In the genomic region with DNA sequence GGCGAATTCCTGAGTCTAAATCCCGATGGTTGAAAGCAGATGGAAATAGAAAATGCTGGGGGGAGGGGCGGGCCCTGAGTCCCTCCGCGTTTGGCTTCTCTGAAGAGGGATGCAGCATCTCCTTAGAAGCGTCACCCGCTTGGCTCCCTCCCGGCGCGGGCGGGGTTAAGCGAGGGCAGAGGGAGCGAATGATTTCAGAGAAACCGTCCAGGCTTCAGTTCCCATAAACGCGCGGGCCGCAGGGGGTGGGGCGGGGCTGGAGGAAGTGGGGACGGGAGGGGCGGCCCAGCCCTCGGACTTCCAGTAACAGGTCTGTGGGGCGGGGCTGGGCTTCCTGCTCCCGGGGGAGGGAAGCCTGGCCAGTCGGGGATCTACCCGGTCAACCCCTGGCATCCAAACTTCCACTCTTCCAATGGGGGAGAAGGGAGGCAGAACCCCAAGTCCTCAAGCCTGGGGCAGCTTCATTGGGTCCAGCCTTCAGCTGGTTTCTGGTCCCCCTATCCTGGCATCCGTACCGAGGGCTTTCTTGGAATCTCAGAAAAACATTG, we compare ENCODE assay signal across 9 mouse cellular contexts. TPM values are rescaled to one million over a fixed set of nuclear protein-coding genes. Genes with fewer than 3 reads are reported as not detected.
DNase-seq lines count a peak whose midpoint lies in the region; ATAC-seq and TF ChIP-seq lines count a peak whose summit lies in the region.
"Had no signal": no experiment of that assay in that cellular context is flagged by ENCODE, and none has a peak within 500 bp of the region (broad histone marks: within the 10 kb centered on the region; RNA-seq: fewer than 3 reads in every experiment).

No protein-coding gene starts in this region.

- H3K4me3 ChIP-seq in hindbrain, embryonic 12.5 days = peak overlapping the region; percentile 36
- peak overlapping the region; percentile 44 for H3K4me3 ChIP-seq in left cerebral cortex, adult 2 months
- H3K4me3 ChIP-seq in macrophage (ENCODE audit: inconsistent target) = peak overlapping the region; percentile 59

- intact Hi-C loops in left cerebral cortex, adult 2 months (cut with DNase I) = no loop called here

- peak overlapping the region; percentile 64 for H3K4me2 ChIP-seq in hindbrain, embryonic 12.5 days (replicated peaks)

- H3K4me1 ChIP-seq in hindbrain, embryonic 12.5 days = peaks cover 24% of the 10 kb centered on the region

- peaks cover 45% of the 10 kb centered on the region; the same call in 1 of the 2 replicates for H3K79me2 ChIP-seq in macrophage (ENCODE audit: inconsistent target)

- peaks cover 79% of the 10 kb centered on the region for H3K27me3 ChIP-seq in hindbrain, embryonic 12.5 days

- 0 out of 2 replicates have a peak, but pooled peaks cover 4% of the 10 kb centered on the region for H3K9me3 ChIP-seq in hindbrain, embryonic 12.5 days (replicated peaks)

- peak; percentile 96 for DNase-seq in ES-CJ7 (ENCODE audit: low read depth, low spot score)
- peak; percentile 52 to 80 for DNase-seq in adrenal gland, postnatal 4 days (ENCODE audit: low spot score in 2 of 2)
- peak; percentile 24 to 29 for DNase-seq in frontal cortex, postnatal 14 days (ENCODE audit: low spot score in 2 of 2)
- DNase-seq in left cerebral cortex, adult 2 months (ENCODE audit: extremely low spot score in 1 of 2, low spot score in 2 of 2) = peak; percentile 31 to 38
- peak; percentile 35 to 41 for DNase-seq in right cerebral cortex, adult 2 months (ENCODE audit: low spot score in 2 of 2)
- peak; percentile 85 for DNase-seq in urinary bladder, postnatal 25 days (ENCODE audit: low spot score)

- under 1% methylated on average over 28 of the region's 28 CpGs for WGBS in hindbrain, embryonic 12.5 days
- WGBS in macrophage (ENCODE audit: missing documents) = 1% methylated on average over 28 of the region's 28 CpGs

- no peaks in the 10 kb centered on the region for H3K36me3 ChIP-seq in hindbrain, embryonic 12.5 days
- H3K36me3 ChIP-seq in macrophage (ENCODE audit: inconsistent target) = peaks cover 41% of the 10 kb centered on the region

- H3K27ac ChIP-seq in hindbrain, embryonic 12.5 days = no peak overlapping the region
- no peak overlapping the region for H3K27ac ChIP-seq in left cerebral cortex, adult 2 months
- H3K27ac ChIP-seq in macrophage = peak overlapping the region; percentile 89

- H3K9ac ChIP-seq in hindbrain, embryonic 12.5 days = peak overlapping the region; percentile 45

- no peak for TF ChIP-seq CTCF in left cerebral cortex, adult 2 months (IDR thresholded peaks at IDR 0.05)

- peak; percentile 55 for ATAC-seq in hindbrain, embryonic 12.5 days (ENCODE audit: low FRiP score)

RNA-seq across cellular contexts. Expression of a gene that starts 6.3 kb away (rescaled TPM):
- 10 to 100 TPM in 1 of 2 experiments, 1 to 10 TPM in 1; 9.6 to 11.5 TPM for total RNA-seq in adrenal gland, postnatal 4 days (2021)
- 1.1 and 2.1 TPM in 2 replicates for polyA plus RNA-seq in hindbrain, embryonic 12.5 days (2016; fragmentation: Nextera tagmentation; extraction: Ambion mirVana)
- total RNA-seq in left cerebral cortex, adult 2 months (2021) = under 1 TPM; 0.56 to 0.77 TPM
- total RNA-seq in macrophage (2018; cell fraction: chromatin; rRNA removed) = 100 to 1,000 TPM in 19 of 26 experiments, 10 to 100 TPM in 7; 42.2 to 379 (median 140) TPM
- total RNA-seq in macrophage (2018; cell fraction: cytosol; rRNA removed) = 100 to 1,000 TPM in 3 of 26 experiments, 10 to 100 TPM in 23; 34.3 to 219 (median 64.3) TPM
- total RNA-seq in macrophage (2018; cell fraction: nucleus; rRNA removed) = 100 to 1,000 TPM in 12 of 26 experiments, 10 to 100 TPM in 14; 38.6 to 381 (median 86.0) TPM
- polyA plus RNA-seq in macrophage (2018) = 11.2 to 30.9 TPM (median 23.0 TPM) in 3 replicates

RNA-seq across cellular contexts. Expression of a gene that starts 19.7 kb away (rescaled TPM):
- 1 to 10 TPM in 1 of 2 experiments, under 1 TPM in 1; 0.68 to 1.0 TPM for total RNA-seq in adrenal gland, postnatal 4 days (2021)
- polyA plus RNA-seq in hindbrain, embryonic 12.5 days (2016; fragmentation: Nextera tagmentation; extraction: Ambion mirVana) = 1.0 and 1.3 TPM in 2 replicates
- not detected for total RNA-seq in left cerebral cortex, adult 2 months (2021)
- total RNA-seq in macrophage (2018; cell fraction: chromatin; rRNA removed) = not detected
- not detected for total RNA-seq in macrophage (2018; cell fraction: cytosol; rRNA removed)
- total RNA-seq in macrophage (2018; cell fraction: nucleus; rRNA removed) = 1 to 10 TPM in 1 of 26 experiments, not detected in 25; 1.5 TPM
- polyA plus RNA-seq in macrophage (2018) = not detected in 3 replicates
- total RNA-seq: left cerebral cortex, adult 8-10 months had no signal

RNA-seq across cellular contexts. Expression of a gene that starts 35.5 kb away (rescaled TPM):
- total RNA-seq in adrenal gland, postnatal 4 days (2021) = not detected
- 1.1 and 1.7 TPM in 2 replicates for polyA plus RNA-seq in hindbrain, embryonic 12.5 days (2016; fragmentation: Nextera tagmentation; extraction: Ambion mirVana)
- total RNA-seq in left cerebral cortex, adult 2 months (2021) = 1 to 10 TPM; 1.7 to 2.2 TPM
- 1 to 10 TPM in 1 of 26 experiments, under 1 TPM in 3, not detected in 22; 0.53 to 1.4 (median 0.89) TPM for total RNA-seq in macrophage (2018; cell fraction: chromatin; rRNA removed)
- under 1 TPM in 2 of 26 experiments, not detected in 24; 0.11 to 0.14 TPM for total RNA-seq in macrophage (2018; cell fraction: cytosol; rRNA removed)
- total RNA-seq in macrophage (2018; cell fraction: nucleus; rRNA removed) = under 1 TPM in 5 of 26 experiments, not detected in 21; 0.54 to 0.77 (median 0.65) TPM
- not detected in 3 replicates for polyA plus RNA-seq in macrophage (2018)

RNA-seq across cellular contexts. Expression of a gene that starts 44.8 kb away (rescaled TPM):
- total RNA-seq in adrenal gland, postnatal 4 days (2021) = under 1 TPM in 1 of 2 experiments, not detected in 1; 0.20 TPM
- polyA plus RNA-seq in hindbrain, embryonic 12.5 days (2016; fragmentation: Nextera tagmentation; extraction: Ambion mirVana) = not detected in 2 replicates
- total RNA-seq in left cerebral cortex, adult 2 months (2021) = not detected
- total RNA-seq in macrophage (2018; cell fraction: chromatin; rRNA removed) = 10 to 100 TPM in 1 of 26 experiments, 1 to 10 TPM in 25; 2.7 to 11.9 (median 5.6) TPM
- 1 to 10 TPM in 1 of 26 experiments, under 1 TPM in 25; 0.20 to 1.1 (median 0.32) TPM for total RNA-seq in macrophage (2018; cell fraction: cytosol; rRNA removed)
- total RNA-seq in macrophage (2018; cell fraction: nucleus; rRNA removed) = 1 to 10 TPM; 1.7 to 7.0 (median 3.7) TPM
- polyA plus RNA-seq in macrophage (2018) = 0.18 to 0.82 TPM (median 0.22 TPM) in 3 replicates
- total RNA-seq: left cerebral cortex, adult 8-10 months had no signal

RNA-seq across cellular contexts. Expression of a gene that starts 45.5 kb away (rescaled TPM):
- total RNA-seq in adrenal gland, postnatal 4 days (2021) = 10 to 100 TPM; 59.8 to 84.7 TPM
- polyA plus RNA-seq in hindbrain, embryonic 12.5 days (2016; fragmentation: Nextera tagmentation; extraction: Ambion mirVana) = 21.0 and 25.1 TPM in 2 replicates
- 10 to 100 TPM; 12.2 to 15.1 TPM for total RNA-seq in left cerebral cortex, adult 2 months (2021)
- total RNA-seq in macrophage (2018; cell fraction: chromatin; rRNA removed) = 1 to 10 TPM in 2 of 26 experiments, under 1 TPM in 3, not detected in 21; 0.35 to 3.0 (median 0.62) TPM
- total RNA-seq in macrophage (2018; cell fraction: cytosol; rRNA removed) = under 1 TPM; 0.06 to 0.91 (median 0.33) TPM
- 1 to 10 TPM in 4 of 26 experiments, under 1 TPM in 13, not detected in 9; 0.25 to 2.5 (median 0.57) TPM for total RNA-seq in macrophage (2018; cell fraction: nucleus; rRNA removed)
- polyA plus RNA-seq in macrophage (2018) = 0.12 to 0.15 TPM (median 0.14 TPM) in 3 replicates

Comparison
In these comparisons a context has a peak if more than half of its experiments do, and no peak if none do; other contexts are left out.
1. DNase-seq: peak in every context shown above with its lines; median percentile 96 in ES-CJ7; 85 in urinary bladder, postnatal 25 days; 66 in adrenal gland, postnatal 4 days; 38 in right cerebral cortex, adult 2 months; 34 in left cerebral cortex, adult 2 months; 26 in frontal cortex, postnatal 14 days.
2. RNA of a gene that starts 6.3 kb away (total RNA-seq): 9.6 to 11.5 TPM in adrenal gland, postnatal 4 days; 0.56 to 0.77 TPM in left cerebral cortex, adult 2 months; every median in the first group is over 4 times any median in the second.
3. Peak in every context shown above with its lines, with median percentiles within 50 percentile points of each other: H3K4me3 ChIP-seq.